Mouse (Mus musculus) left cerebral cortex, postnatal 14 days (tissue): Measurements from ENCODE around the gene Nrgn. TPM values are rescaled to one million over a fixed set of nuclear protein-coding genes. Genes with fewer than 3 reads are reported as not detected.

Source experiments
- DNase-seq, 2 experiments: peaks; one replicate each; pipeline ENCODE4 v3.0.0; 2021 to 2022; ENCODE audit warnings: low spot score in 2 of 2, mixed read lengths in 1 of 2
- intact Hi-C: fragments of 180-260 bp; cut with DNase I; formaldehyde crosslinking; loops from one replicate; pipeline ENCODE4 v1.15.1; 2025
- total RNA-seq, 2 experiments: library from RNA; stranded (reverse); gene quantifications; 2 replicates each; pipeline ENCODE4 v1.2.3; 2021

The Nrgn gene
- total RNA-seq, 2 experiments from 2014 or later, result 2,700 to 3,013 TPM

GRCm38 (mm10) chr9:37556366-37556765 is 3.7 kb upstream of the Nrgn start:
- peak in 1 of 2 experiments; percentile 69 for DNase-seq
- intact Hi-C loops, result loop anchor here (1.0 to 10.0 kb wide), 2 partner anchors 20 to 258 kb away; no protein-coding TSS in a partner anchor

GRCm38 (mm10) chr9:37554838-37555748 is 2.4 kb upstream of the Nrgn start, which contains the start of gene Siae:
TSS of gene Siae (plus strand) at chr9:37555698.
- intact Hi-C loops, result loop anchor here (5.0 to 10.0 kb wide), 2 partner anchors 260 to 377 kb away; no protein-coding TSS in a partner anchor

GRCm38 (mm10) chr9:37554279-37554678 is 1.6 kb upstream of the Nrgn start:
- DNase-seq, result no peak
- intact Hi-C loops, result loop anchor here (5.0 to 10.0 kb wide), 2 partner anchors 261 to 378 kb away; no protein-coding TSS in a partner anchor

More at GRCm38 (mm10) chr9:37554838-37555748, 2.4 kb upstream of the Nrgn start, which contains the start of gene Siae:
- no peak for DNase-seq

GRCm38 (mm10) chr9:37551751-37552531 is 763 bp downstream of the Nrgn start:
- intact Hi-C loops, result loop anchor here (2.0 to 10.0 kb wide), 3 partner anchors 61 to 380 kb away; partner anchors contain the start of gene Spa17

GRCm38 (mm10) chr9:37550435-37550834 is 2.3 kb downstream of the Nrgn start:
- intact Hi-C loops, result loop anchor here (5.0 to 10.0 kb wide), 2 partner anchors 264 to 382 kb away; no protein-coding TSS in a partner anchor
- DNase-seq, result no peak

More at GRCm38 (mm10) chr9:37551751-37552531, 763 bp downstream of the Nrgn start:
- DNase-seq, result no peak

GRCm38 (mm10) chr9:37546889-37547288 is 5.8 kb downstream of the Nrgn start:
- no peak for DNase-seq
- intact Hi-C loops, result no loop called here

DNA sequence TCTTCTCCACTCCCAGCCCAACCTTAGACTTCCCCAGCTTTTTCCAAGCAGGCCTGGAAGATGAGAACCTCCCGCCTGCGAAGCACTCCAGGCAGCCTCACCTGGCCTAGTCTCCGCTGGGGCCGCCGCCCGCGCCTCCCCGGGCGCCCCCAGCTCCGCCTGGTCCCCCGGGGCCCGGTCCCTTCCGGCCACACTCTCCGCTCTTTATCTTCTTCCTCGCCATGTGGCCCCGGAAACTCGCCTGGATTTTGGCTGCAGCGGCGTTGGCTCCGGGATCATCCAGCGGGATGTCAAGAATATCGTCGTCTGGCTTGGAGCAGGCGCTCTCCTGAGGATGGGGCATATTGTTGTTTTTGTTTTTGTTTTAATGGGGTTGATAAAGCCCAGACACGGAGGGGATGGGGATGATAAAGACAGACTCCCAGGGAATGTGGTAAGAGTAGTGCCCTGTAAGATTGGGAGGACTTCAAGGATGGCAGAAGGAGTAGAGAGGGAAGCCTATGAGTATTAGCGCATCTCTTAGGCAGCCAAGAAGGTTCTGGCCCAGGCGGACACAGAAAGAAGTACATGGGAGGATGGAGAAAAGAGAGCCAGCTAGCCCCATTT is 6.8 kb downstream of the Nrgn start:
- no peak for DNase-seq
- intact Hi-C loops, result loop anchor here (2.0 kb wide), 1 partner anchor 115 kb away; no protein-coding TSS in a partner anchor

- intact Hi-C loops, result loop anchor here (2.0 kb wide), 1 partner anchor 114 kb away; no protein-coding TSS in a partner anchor
Observed at GRCm38 (mm10) chr9:37545166-37545610, 7.5 kb downstream of the Nrgn start.

GRCm38 (mm10) chr9:37544447-37545165 is 8.1 kb downstream of the Nrgn start:
- peak; percentile 82 to 86 for DNase-seq
- intact Hi-C loops, result loop anchor here (2.0 kb wide), 1 partner anchor 114 kb away; no protein-coding TSS in a partner anchor

More at GRCm38 (mm10) chr9:37545166-37545610, 7.5 kb downstream of the Nrgn start:
- no peak for DNase-seq

GRCm38 (mm10) chr9:37543869-37544440 is 8.7 kb downstream of the Nrgn start:
- intact Hi-C loops, result loop anchor here (2.0 kb wide), 1 partner anchor 113 kb away; no protein-coding TSS in a partner anchor

GRCm38 (mm10) chr9:37541851-37542642 is 10.7 kb downstream of the Nrgn start:
- intact Hi-C loops, result no loop called here
- no peak for DNase-seq

More at GRCm38 (mm10) chr9:37543869-37544440, 8.7 kb downstream of the Nrgn start:
- DNase-seq, result no peak

- DNase-seq, result no peak
Observed at GRCm38 (mm10) chr9:37540701-37541575, 11.8 kb downstream of the Nrgn start.

DNA sequence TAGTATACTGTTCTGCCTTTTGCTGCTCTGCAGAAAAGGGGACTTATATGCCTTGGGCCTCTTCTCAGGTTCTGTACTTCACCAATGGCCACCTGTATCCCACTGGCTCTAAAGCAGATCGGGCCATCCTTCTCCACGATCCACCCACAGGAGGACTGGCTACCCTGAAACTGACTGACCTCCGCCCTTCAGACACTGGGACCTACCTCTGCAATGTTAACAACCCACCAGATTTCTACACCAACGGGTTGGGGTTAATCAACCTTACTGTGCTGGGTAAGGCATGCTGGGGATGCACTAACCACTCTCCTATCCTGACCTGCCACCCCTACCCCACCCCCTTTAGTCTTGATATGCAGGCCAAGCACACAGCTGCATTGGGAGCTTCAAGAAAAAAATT is 12.5 kb downstream of the Nrgn start:
- intact Hi-C loops, result no loop called here
- DNase-seq, result no peak

More at GRCm38 (mm10) chr9:37540701-37541575, 11.8 kb downstream of the Nrgn start:
- intact Hi-C loops, result no loop called here

DNA sequence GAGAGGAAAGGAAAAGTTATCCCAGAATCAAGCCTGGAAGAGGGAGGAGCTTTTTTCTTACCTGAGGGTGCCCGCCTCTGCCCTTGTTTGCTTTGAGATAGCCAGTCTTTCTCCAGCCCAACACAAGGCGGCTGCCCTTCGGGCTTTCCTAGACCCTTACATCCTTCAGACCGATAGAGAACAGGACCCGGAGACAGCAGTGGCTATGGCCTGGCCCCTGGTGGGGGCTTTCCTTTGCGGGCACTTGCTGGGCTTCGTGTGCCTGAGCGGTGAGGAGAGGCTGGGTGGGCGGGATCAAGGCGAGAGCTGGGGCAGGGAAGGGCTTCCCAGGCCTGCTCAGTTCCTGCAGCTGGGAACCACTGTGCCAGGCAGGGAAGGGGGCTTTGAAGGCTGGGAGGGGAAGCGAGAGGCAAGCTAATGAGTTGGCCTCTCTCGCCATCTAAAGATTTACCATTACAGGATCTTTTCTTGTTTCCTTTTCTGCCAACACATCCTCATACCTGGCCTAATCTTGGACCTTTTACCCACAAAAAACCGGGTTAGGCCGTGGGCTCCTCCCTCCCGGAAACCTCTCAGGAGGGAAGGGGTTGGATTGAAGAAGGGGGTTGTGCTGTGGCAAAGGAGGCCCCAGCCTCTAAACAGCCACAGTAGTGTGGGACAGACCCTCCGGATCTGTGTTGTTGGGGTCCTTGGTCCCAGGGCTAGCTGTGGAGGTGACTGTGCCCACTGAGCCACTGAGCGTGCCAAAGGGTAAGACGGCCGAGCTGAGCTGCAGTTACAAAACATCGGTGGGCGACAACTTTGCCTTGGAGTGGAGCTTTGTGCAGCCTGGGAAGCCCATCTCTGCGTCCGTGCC is 13.3 kb downstream of the Nrgn start, which contains the start of gene Vsig2:
Gene Vsig2, plus strand, starts transcription at position 86 of the 856 bp plus-strand sequence.
- no peak for DNase-seq
- intact Hi-C loops, result no loop called here

DNA sequence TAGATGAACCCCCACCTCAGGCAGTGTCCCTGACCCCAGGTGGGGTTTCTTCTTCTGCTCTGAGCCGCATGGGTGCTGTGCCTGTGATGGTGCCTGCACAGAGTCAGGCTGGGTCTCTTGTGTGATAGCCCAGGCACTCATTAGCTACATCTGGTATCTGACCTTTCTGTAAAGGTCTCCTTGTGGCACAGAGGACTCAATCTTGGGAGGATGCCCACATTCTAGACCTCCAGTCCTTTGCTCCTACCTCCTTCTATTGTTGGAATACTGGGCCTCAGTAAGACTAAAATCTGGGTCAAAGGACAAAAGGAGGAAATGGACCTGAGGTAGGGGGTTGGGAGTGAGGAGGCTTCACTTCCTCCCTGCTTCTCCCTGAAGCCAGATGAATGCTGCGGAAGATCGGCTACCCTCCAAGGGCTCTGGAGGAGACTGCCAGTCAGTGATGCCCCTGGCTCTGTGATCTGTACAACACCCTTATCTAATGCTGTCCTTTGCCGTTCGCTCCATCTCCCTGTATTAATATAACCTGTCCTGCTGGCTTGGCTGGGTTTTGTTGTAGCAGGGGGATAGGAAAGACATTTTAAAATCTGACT is 14.9 kb downstream of the Nrgn start:
- DNase-seq, result no peak
- intact Hi-C loops, result no loop called here
